Mouse (Mus musculus) limb, embryonic 12.5 days (tissue): ENCODE results near the gene Tra2a. TPM values are rescaled to one million over a fixed set of nuclear protein-coding genes. Genes with fewer than 3 reads are reported as not detected.
A peak's percentile ranks its signal among the peaks of the same experiment; 100 is the strongest.

ENCODE experiments used
- ATAC-seq: fragments of 200-750 bp; cut with Nextera tagmentation; 2 replicates; pipeline ENCODE4 v1.8.0; 2017; ENCODE audit warnings: low read depth, moderate TSS enrichment; ENCODE audit not compliant: insufficient number of reproducible peaks, insufficient read depth, low FRiP score, low TSS enrichment
- H3K27ac ChIP-seq: fragments of 300-500 bp; sonication (generic); 2 replicates; pipeline ENCODE4 v1.5.1; 2016; ENCODE audit warnings: mild to moderate bottlenecking, moderate library complexity
- H3K27me3 ChIP-seq: fragments of 300-500 bp; sonication (generic); 2 replicates; pipeline ENCODE4 v1.6.1; 2016; ENCODE audit warnings: mild to moderate bottlenecking, moderate library complexity
- H3K36me3 ChIP-seq: fragments of 300-500 bp; sonication (generic); 2 replicates; pipeline ENCODE4 v1.6.1; 2016; ENCODE audit warnings: mild to moderate bottlenecking, moderate library complexity
- H3K4me1 ChIP-seq: fragments of 300-500 bp; sonication (generic); replicated peaks from 2 replicates; pipeline ENCODE4 v1.6.1; 2016
- H3K4me2 ChIP-seq: fragments of 300-500 bp; sonication (generic); 2 replicates; pipeline ENCODE4 v1.6.1; 2016; ENCODE audit warnings: mild to moderate bottlenecking, moderate library complexity
- H3K4me3 ChIP-seq: fragments of 300-500 bp; sonication (generic); replicated peaks from 2 replicates; pipeline ENCODE4 v1.5.1; 2016; ENCODE audit warnings: mild to moderate bottlenecking
- H3K9ac ChIP-seq: fragments of 300-500 bp; sonication (generic); replicated peaks from 2 replicates; pipeline ENCODE4 v1.6.1; 2016; ENCODE audit warnings: mild to moderate bottlenecking, moderate library complexity
- H3K9me3 ChIP-seq: fragments of 300-500 bp; sonication (generic); 2 replicates; pipeline ENCODE4 v1.6.1; 2016; ENCODE audit warnings: mild to moderate bottlenecking, moderate library complexity
- WGBS: fragments of 180-500 bp; shearing (Covaris S2); methylation state at CpG from one replicate; pipeline ENCODE4 v1.1.7; 2016; 5-methylcytosine and 5-hydroxymethylcytosine counted together
- polyA plus RNA-seq: library from polyadenylated mRNA; unstranded; fragments of >200 nt; fragmentation: Nextera tagmentation; extraction: Ambion mirVana; gene quantifications from 2 replicates; pipeline ENCODE4 v1.2.1, GENCODE M21; 2016

Tra2a gene
- polyA plus RNA-seq: 151 and 169 TPM in 2 replicates

GRCm38 (mm10) chr6:49263847-49264243, at the start of gene Tra2a:
Gene Tra2a, minus strand, starts transcription at chr6:49264033.
- peak; percentile 91 for ATAC-seq
- WGBS: under 1% methylated on average over 39 of the region's 39 CpGs

GRCm38 (mm10) chr6:49298286-49298685, 34.5 kb upstream of the Tra2a start:
- Histone ChIP-seq H3K27ac (no peak overlapping the region), H3K27me3 (no peaks in the 10 kb centered on the region), H3K4me1 (no peaks in the 10 kb centered on the region), H3K36me3 (no peaks in the 10 kb centered on the region), H3K9ac (no peak overlapping the region), H3K4me2 (no peak overlapping the region), H3K4me3 (no peak overlapping the region), H3K9me3 (no peaks in the 10 kb centered on the region)
- ATAC-seq: no peak

More at GRCm38 (mm10) chr6:49263847-49264243, at the start of gene Tra2a:
- Histone ChIP-seq H3K36me3 (no peaks in the 10 kb centered on the region), H3K9ac (peak within 1 kb of the TSS; percentile 99), H3K27ac (peak within 1 kb of the TSS; percentile 98), H3K9me3 (no peaks in the 10 kb centered on the region), H3K4me3 (peak within 1 kb of the TSS; percentile 99), H3K4me2 (peak within 1 kb of the TSS; percentile 60), H3K27me3 (no peaks in the 10 kb centered on the region), H3K4me1 (peaks cover 26% of the 10 kb centered on the region)

- Histone ChIP-seq H3K4me1 (no peaks in the 10 kb centered on the region), H3K9me3 (no peaks in the 10 kb centered on the region), H3K4me2 (no peak overlapping the region), H3K27ac (no peak overlapping the region), H3K4me3 (no peak overlapping the region), H3K36me3 (no peaks in the 10 kb centered on the region), H3K27me3 (no peaks in the 10 kb centered on the region), H3K9ac (no peak overlapping the region)
- 89% methylated on average over 1 of the region's 1 CpGs for WGBS
- ATAC-seq: no peak
Observed at GRCm38 (mm10) chr6:49282122-49282521, 18.3 kb upstream of the Tra2a start.

GRCm38 (mm10) chr6:49280942-49281341, 17.1 kb upstream of the Tra2a start:
- Histone ChIP-seq H3K9ac (no peak overlapping the region), H3K27ac (no peak overlapping the region), H3K4me1 (no peaks in the 10 kb centered on the region), H3K9me3 (no peaks in the 10 kb centered on the region), H3K36me3 (no peaks in the 10 kb centered on the region), H3K4me2 (no peak overlapping the region), H3K4me3 (no peak overlapping the region), H3K27me3 (no peaks in the 10 kb centered on the region)
- WGBS: 30% methylated on average over 1 of the region's 1 CpGs
- no peak for ATAC-seq

GRCm38 (mm10) chr6:49275296-49275695, 11.5 kb upstream of the Tra2a start:
- Histone ChIP-seq H3K9me3 (no peaks in the 10 kb centered on the region), H3K4me3 (no peak overlapping the region), H3K27ac (no peak overlapping the region), H3K36me3 (no peaks in the 10 kb centered on the region), H3K27me3 (no peaks in the 10 kb centered on the region), H3K4me2 (no peak overlapping the region), H3K9ac (no peak overlapping the region), H3K4me1 (no peaks in the 10 kb centered on the region)
- WGBS: 83% methylated on average over 7 of the region's 7 CpGs
- ATAC-seq: no peak

- 71% methylated on average over 9 of the region's 9 CpGs for WGBS
- H3K36me3 ChIP-seq: no peaks in the 10 kb centered on the region
- H3K27me3 ChIP-seq: no peaks in the 10 kb centered on the region
Observed at GRCm38 (mm10) chr6:49274416-49275091, 10.7 kb upstream of the Tra2a start.

GRCm38 (mm10) chr6:49273934-49274333, 10.1 kb upstream of the Tra2a start:
- 44% methylated on average over 4 of the region's 4 CpGs for WGBS
- no peaks in the 10 kb centered on the region for H3K9me3 ChIP-seq
- ATAC-seq: no peak

More at GRCm38 (mm10) chr6:49274416-49275091, 10.7 kb upstream of the Tra2a start:
- ATAC-seq: no peak
- no peak overlapping the region for H3K4me3 ChIP-seq
- H3K9ac ChIP-seq: no peak overlapping the region
- H3K27ac ChIP-seq: no peak overlapping the region
- H3K4me1 ChIP-seq: no peaks in the 10 kb centered on the region
- H3K4me2 ChIP-seq: no peak overlapping the region
- no peaks in the 10 kb centered on the region for H3K9me3 ChIP-seq

GRCm38 (mm10) chr6:49272863-49273262, 9.0 kb upstream of the Tra2a start:
- H3K27me3 ChIP-seq: no peaks in the 10 kb centered on the region
- no peak overlapping the region for H3K9ac ChIP-seq
- no peaks in the 10 kb centered on the region for H3K4me1 ChIP-seq
- no peak overlapping the region for H3K4me2 ChIP-seq
- no peak overlapping the region for H3K4me3 ChIP-seq
- 99% methylated on average over 2 of the region's 2 CpGs for WGBS
- no peak overlapping the region for H3K27ac ChIP-seq
- ATAC-seq: no peak
- no peaks in the 10 kb centered on the region for H3K36me3 ChIP-seq
- H3K9me3 ChIP-seq: no peaks in the 10 kb centered on the region

More at GRCm38 (mm10) chr6:49273934-49274333, 10.1 kb upstream of the Tra2a start:
- Histone ChIP-seq H3K27me3 (no peaks in the 10 kb centered on the region), H3K9ac (no peak overlapping the region), H3K4me1 (no peaks in the 10 kb centered on the region), H3K36me3 (no peaks in the 10 kb centered on the region), H3K27ac (no peak overlapping the region), H3K4me3 (no peak overlapping the region), H3K4me2 (no peak overlapping the region)

- no peak for ATAC-seq
- 65% methylated on average over 6 of the region's 6 CpGs for WGBS
- Histone ChIP-seq H3K9ac (no peak overlapping the region), H3K27ac (no peak overlapping the region), H3K36me3 (no peaks in the 10 kb centered on the region), H3K4me2 (no peak overlapping the region), H3K9me3 (no peaks in the 10 kb centered on the region), H3K4me3 (no peak overlapping the region), H3K27me3 (no peaks in the 10 kb centered on the region), H3K4me1 (no peaks in the 10 kb centered on the region)
Observed at GRCm38 (mm10) chr6:49271815-49272214, 8.0 kb upstream of the Tra2a start.

GRCm38 (mm10) chr6:49269923-49270322, 6.1 kb upstream of the Tra2a start:
- WGBS: 77% methylated on average over 11 of the region's 11 CpGs
- Histone ChIP-seq H3K4me2 (no peak overlapping the region), H3K36me3 (no peaks in the 10 kb centered on the region), H3K4me1 (no peaks in the 10 kb centered on the region), H3K27ac (no peak overlapping the region), H3K4me3 (no peak overlapping the region), H3K9me3 (no peaks in the 10 kb centered on the region), H3K9ac (no peak overlapping the region), H3K27me3 (no peaks in the 10 kb centered on the region)
- no peak for ATAC-seq

- no peak overlapping the region for H3K9ac ChIP-seq
- no peak overlapping the region for H3K27ac ChIP-seq
- WGBS: 23% methylated on average over 5 of the region's 5 CpGs
- ATAC-seq: no peak
- H3K4me1 ChIP-seq: no peaks in the 10 kb centered on the region
- H3K4me2 ChIP-seq: no peak overlapping the region
- no peaks in the 10 kb centered on the region for H3K27me3 ChIP-seq
- no peaks in the 10 kb centered on the region for H3K9me3 ChIP-seq
- H3K36me3 ChIP-seq: no peaks in the 10 kb centered on the region
- H3K4me3 ChIP-seq: no peak overlapping the region
Observed at GRCm38 (mm10) chr6:49269200-49269599, 5.4 kb upstream of the Tra2a start.

- H3K9me3 ChIP-seq: no peaks in the 10 kb centered on the region
- no peak overlapping the region for H3K4me2 ChIP-seq
- no peaks in the 10 kb centered on the region for H3K36me3 ChIP-seq
- no peak overlapping the region for H3K27ac ChIP-seq
- no peaks in the 10 kb centered on the region for H3K4me1 ChIP-seq
- H3K9ac ChIP-seq: no peak overlapping the region
- no peak for ATAC-seq
- 68% methylated on average over 4 of the region's 4 CpGs for WGBS
- H3K27me3 ChIP-seq: no peaks in the 10 kb centered on the region
- no peak overlapping the region for H3K4me3 ChIP-seq
Observed at GRCm38 (mm10) chr6:49267686-49268085, 3.9 kb upstream of the Tra2a start.
